Mouse (Mus musculus): ENCODE data around the gene Gpx3. TPM values are rescaled to one million over a fixed set of nuclear protein-coding genes. Genes with fewer than 3 reads are reported as not detected.
A peak's percentile ranks its signal among the peaks of the same experiment; 100 is the strongest.

The Gpx3 gene
- polyA plus RNA-seq, 1 experiment: 70.0 TPM

- Histone ChIP-seq H3K36me3 (ENCODE audit: control insufficient read depth, insufficient read depth, low read length) (peaks cover 44% of the 10 kb centered on the region), H3K27ac (ENCODE audit: insufficient read depth, low read length) (peak overlapping the region; percentile 18; the same call in 1 of the 2 replicates), H3K4me1 (ENCODE audit: control insufficient read depth, insufficient read depth, insufficient read length) (peaks cover 17% of the 10 kb centered on the region; the same call in 1 of the 2 replicates), H3K27me3 (ENCODE audit: control insufficient read depth, insufficient read depth, low read length) (no peaks in the 10 kb centered on the region), H3K4me3 (ENCODE audit: extremely low read depth, insufficient read depth, insufficient read length) (no peak overlapping the region)
- no peak for TF ChIP-seq CTCF (IDR thresholded peaks at IDR 0.05; ENCODE audit: extremely low read depth, insufficient read depth, insufficient read length, insufficient replicate concordance)
- no peak for TF ChIP-seq POLR2A (IDR thresholded peaks at IDR 0.05; ENCODE audit: low read depth, low read length)
- 15% methylated on average over 12 of the region's 12 CpGs for WGBS
- DNase-seq (ENCODE audit: low read depth in 1 of 2, low spot score in 2 of 2): no peak
These were observed 34.0 kb downstream of the Gpx3 start for GRCm38 (mm10) chr11:54936035-54936770.

DNA sequence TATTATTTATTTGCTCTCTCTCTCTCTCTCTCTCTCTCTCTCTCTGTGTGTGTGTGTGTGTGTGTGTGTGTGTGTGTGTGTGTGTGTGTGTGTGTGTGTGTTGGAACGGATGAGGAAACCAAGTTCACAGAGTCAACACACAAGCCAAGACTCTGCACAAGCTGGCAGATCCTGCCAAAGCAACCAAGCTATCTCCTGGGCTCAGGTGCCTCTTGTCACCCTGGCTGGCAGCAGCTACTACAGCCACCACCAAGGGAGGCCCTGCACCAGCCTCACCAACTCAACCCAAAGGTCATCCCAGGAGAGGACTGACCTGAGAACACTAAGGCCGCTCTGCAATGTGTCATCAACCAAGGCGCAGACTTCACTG is 34.5 kb downstream of the Gpx3 start:
- no peak overlapping the region for H3K27ac ChIP-seq (ENCODE audit: insufficient read depth, low read length)
- DNase-seq (ENCODE audit: low read depth in 1 of 2, low spot score in 2 of 2): no peak
- 81% methylated on average over 2 of the region's 3 CpGs for WGBS
- H3K4me3 ChIP-seq (ENCODE audit: extremely low read depth, insufficient read depth, insufficient read length): no peak overlapping the region
- H3K4me1 ChIP-seq (ENCODE audit: control insufficient read depth, insufficient read depth, insufficient read length): peaks cover 17% of the 10 kb centered on the region; the same call in 1 of the 2 replicates
- H3K27me3 ChIP-seq (ENCODE audit: control insufficient read depth, insufficient read depth, low read length): no peaks in the 10 kb centered on the region
- H3K36me3 ChIP-seq (ENCODE audit: control insufficient read depth, insufficient read depth, low read length): peaks cover 40% of the 10 kb centered on the region
- no peak for TF ChIP-seq CTCF (IDR thresholded peaks at IDR 0.05; ENCODE audit: extremely low read depth, insufficient read depth, insufficient read length, insufficient replicate concordance)
- no peak for TF ChIP-seq POLR2A (IDR thresholded peaks at IDR 0.05; ENCODE audit: low read depth, low read length)

GRCm38 (mm10) chr11:54939501-54939900 is 37.2 kb downstream of the Gpx3 start:
- no peak overlapping the region for H3K27ac ChIP-seq (ENCODE audit: insufficient read depth, low read length)
- no peak for TF ChIP-seq CTCF (IDR thresholded peaks at IDR 0.05; ENCODE audit: extremely low read depth, insufficient read depth, insufficient read length, insufficient replicate concordance)
- no peak for TF ChIP-seq POLR2A (IDR thresholded peaks at IDR 0.05; ENCODE audit: low read depth, low read length)
- 95% methylated on average over 8 of the region's 8 CpGs for WGBS
- H3K4me3 ChIP-seq (ENCODE audit: extremely low read depth, insufficient read depth, insufficient read length): no peak overlapping the region
- peaks cover 25% of the 10 kb centered on the region for H3K36me3 ChIP-seq (ENCODE audit: control insufficient read depth, insufficient read depth, low read length)
- no peak for DNase-seq (ENCODE audit: low read depth in 1 of 2, low spot score in 2 of 2)
- H3K4me1 ChIP-seq (ENCODE audit: control insufficient read depth, insufficient read depth, insufficient read length): peaks cover 17% of the 10 kb centered on the region; the same call in 1 of the 2 replicates
- no peaks in the 10 kb centered on the region for H3K27me3 ChIP-seq (ENCODE audit: control insufficient read depth, insufficient read depth, low read length)

GRCm38 (mm10) chr11:54940056-54940455 is 37.8 kb downstream of the Gpx3 start:
- H3K36me3 ChIP-seq (ENCODE audit: control insufficient read depth, insufficient read depth, low read length): peaks cover 23% of the 10 kb centered on the region
- peaks cover 22% of the 10 kb centered on the region; the same call in 1 of the 2 replicates for H3K4me1 ChIP-seq (ENCODE audit: control insufficient read depth, insufficient read depth, insufficient read length)
- no peak for TF ChIP-seq CTCF (IDR thresholded peaks at IDR 0.05; ENCODE audit: extremely low read depth, insufficient read depth, insufficient read length, insufficient replicate concordance)
- no peak for TF ChIP-seq POLR2A (IDR thresholded peaks at IDR 0.05; ENCODE audit: low read depth, low read length)
- WGBS: 84% methylated on average over 7 of the region's 7 CpGs
- no peak overlapping the region for H3K4me3 ChIP-seq (ENCODE audit: extremely low read depth, insufficient read depth, insufficient read length)
- H3K27ac ChIP-seq (ENCODE audit: insufficient read depth, low read length): no peak overlapping the region
- DNase-seq (ENCODE audit: low read depth in 1 of 2, low spot score in 2 of 2): no peak
- H3K27me3 ChIP-seq (ENCODE audit: control insufficient read depth, insufficient read depth, low read length): no peaks in the 10 kb centered on the region

GRCm38 (mm10) chr11:54944702-54945101 is 42.4 kb downstream of the Gpx3 start:
- H3K4me3 ChIP-seq (ENCODE audit: extremely low read depth, insufficient read depth, insufficient read length): no peak overlapping the region
- DNase-seq (ENCODE audit: low read depth in 1 of 2, low spot score in 2 of 2): no peak
- TF ChIP-seq CTCF (IDR thresholded peaks at IDR 0.05; ENCODE audit: extremely low read depth, insufficient read depth, insufficient read length, insufficient replicate concordance) (no peak), POLR2A (IDR thresholded peaks at IDR 0.05; ENCODE audit: low read depth, low read length) (no peak)
- 90% methylated on average over 3 of the region's 3 CpGs for WGBS
- peaks cover 6% of the 10 kb centered on the region; the same call in 1 of the 2 replicates for H3K4me1 ChIP-seq (ENCODE audit: control insufficient read depth, insufficient read depth, insufficient read length)
- H3K27me3 ChIP-seq (ENCODE audit: control insufficient read depth, insufficient read depth, low read length): no peaks in the 10 kb centered on the region
- H3K27ac ChIP-seq (ENCODE audit: insufficient read depth, low read length): no peak overlapping the region
- no peaks in the 10 kb centered on the region for H3K36me3 ChIP-seq (ENCODE audit: control insufficient read depth, insufficient read depth, low read length)

DNA sequence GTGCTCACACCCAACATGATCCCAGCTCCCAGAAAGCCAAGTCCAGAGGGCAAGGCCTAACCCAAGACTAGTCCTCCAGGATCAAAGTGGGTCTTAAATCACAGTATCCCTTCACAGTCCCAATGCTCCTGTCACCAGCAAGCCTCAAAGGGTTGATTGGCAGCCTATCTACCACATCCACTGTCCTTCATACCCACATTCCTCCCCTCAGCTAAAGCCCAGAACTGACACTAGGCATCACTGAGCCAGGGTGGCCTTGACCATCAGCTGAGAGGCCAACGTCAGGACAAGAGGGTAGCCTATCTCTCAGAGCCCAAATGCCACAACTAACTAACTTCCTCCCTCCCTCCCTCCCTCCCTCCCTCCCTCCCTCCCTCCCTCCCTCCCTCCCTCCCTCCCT is 47.5 kb downstream of the Gpx3 start:
- Histone ChIP-seq H3K36me3 (ENCODE audit: control insufficient read depth, insufficient read depth, low read length) (0 out of 2 replicates have a peak, but pooled peaks cover 1% of the 10 kb centered on the region), H3K27me3 (ENCODE audit: control insufficient read depth, insufficient read depth, low read length) (no peaks in the 10 kb centered on the region), H3K27ac (ENCODE audit: insufficient read depth, low read length) (no peak overlapping the region), H3K4me3 (ENCODE audit: extremely low read depth, insufficient read depth, insufficient read length) (no peak overlapping the region), H3K4me1 (ENCODE audit: control insufficient read depth, insufficient read depth, insufficient read length) (peaks cover 11% of the 10 kb centered on the region; the same call in 1 of the 2 replicates)
- TF ChIP-seq POLR2A (IDR thresholded peaks at IDR 0.05; ENCODE audit: low read depth, low read length) (no peak), CTCF (IDR thresholded peaks at IDR 0.05; ENCODE audit: extremely low read depth, insufficient read depth, insufficient read length, insufficient replicate concordance) (no peak)
- DNase-seq (ENCODE audit: low read depth in 1 of 2, low spot score in 2 of 2): no peak
- WGBS: 36% methylated on average over 1 of the region's 1 CpGs

DNA sequence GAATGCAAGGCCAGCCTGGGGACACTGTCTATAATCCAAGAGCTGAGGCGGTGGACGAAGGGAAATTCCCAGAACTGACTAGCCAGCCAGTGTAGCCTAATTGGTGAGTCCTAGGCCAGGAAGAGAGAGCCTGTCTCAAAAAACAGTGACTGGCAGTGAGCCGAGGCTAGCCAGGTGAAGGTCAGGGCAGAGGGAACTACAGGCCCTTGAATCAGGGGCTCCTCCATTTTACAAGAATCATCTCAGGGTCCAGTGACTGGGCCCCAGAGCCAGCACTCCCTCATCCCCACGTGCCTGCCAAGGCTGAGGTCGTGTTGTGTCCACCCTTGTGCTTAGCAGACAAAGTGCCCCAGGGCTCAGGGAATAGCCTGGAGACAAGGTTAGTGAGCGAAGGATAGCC is 48.4 kb downstream of the Gpx3 start:
- H3K4me3 ChIP-seq (ENCODE audit: extremely low read depth, insufficient read depth, insufficient read length): no peak overlapping the region
- H3K4me1 ChIP-seq (ENCODE audit: control insufficient read depth, insufficient read depth, insufficient read length): peaks cover 11% of the 10 kb centered on the region; the same call in 1 of the 2 replicates
- 0 out of 2 replicates have a peak, but pooled peaks cover 1% of the 10 kb centered on the region for H3K36me3 ChIP-seq (ENCODE audit: control insufficient read depth, insufficient read depth, low read length)
- no peak overlapping the region for H3K27ac ChIP-seq (ENCODE audit: insufficient read depth, low read length)
- no peak for DNase-seq (ENCODE audit: low read depth in 1 of 2, low spot score in 2 of 2)
- TF ChIP-seq CTCF (IDR thresholded peaks at IDR 0.05; ENCODE audit: extremely low read depth, insufficient read depth, insufficient read length, insufficient replicate concordance) (no peak), POLR2A (IDR thresholded peaks at IDR 0.05; ENCODE audit: low read depth, low read length) (no peak)
- no peaks in the 10 kb centered on the region for H3K27me3 ChIP-seq (ENCODE audit: control insufficient read depth, insufficient read depth, low read length)
- WGBS: 90% methylated on average over 6 of the region's 6 CpGs
